Mouse (Mus musculus) hindbrain, embryonic 16.5 days (tissue): Measurements from ENCODE around the gene Vav2. TPM values are rescaled to one million over a fixed set of nuclear protein-coding genes. Genes with fewer than 3 reads are reported as not detected.

ENCODE experiments used
- ATAC-seq: fragments of 200-750 bp; cut with Nextera tagmentation; 2 replicates; pipeline ENCODE4 v1.8.0; 2017; ENCODE audit warnings: moderate TSS enrichment, moderate library complexity
- H3K27ac ChIP-seq: fragments of 300-500 bp; sonication (generic); 2 replicates; pipeline ENCODE4 v1.5.1; 2014; ENCODE audit warnings: low read depth, mild to moderate bottlenecking, control low read depth, low read length, moderate library complexity
- H3K27me3 ChIP-seq: fragments of 300-500 bp; sonication (generic); replicated peaks from 2 replicates; pipeline ENCODE4 v1.6.1; 2014; ENCODE audit warnings: low read length; ENCODE audit not compliant: control insufficient read depth, insufficient read depth
- H3K36me3 ChIP-seq: fragments of 300-500 bp; sonication (generic); 2 replicates; pipeline ENCODE4 v1.6.1; 2014; ENCODE audit warnings: mild to moderate bottlenecking, low read length, moderate library complexity, mixed read lengths; ENCODE audit not compliant: control insufficient read depth, insufficient read depth
- H3K4me1 ChIP-seq: fragments of 300-500 bp; sonication (generic); 2 replicates; pipeline ENCODE4 v1.6.1; 2014; ENCODE audit warnings: low read depth, low read length; ENCODE audit not compliant: control insufficient read depth, insufficient read depth
- H3K4me2 ChIP-seq: fragments of 300-500 bp; sonication (generic); 2 replicates; pipeline ENCODE4 v1.6.1; 2014; ENCODE audit warnings: mild to moderate bottlenecking, low read length, control low read depth, moderate library complexity
- H3K4me3 ChIP-seq: fragments of 300-500 bp; sonication (generic); 2 replicates; pipeline ENCODE4 v1.5.1; 2014; ENCODE audit warnings: mild to moderate bottlenecking, low read length, control low read depth, moderate library complexity
- H3K9ac ChIP-seq: fragments of 300-500 bp; sonication (generic); 2 replicates; pipeline ENCODE4 v1.6.1; 2014; ENCODE audit warnings: low read depth, mild to moderate bottlenecking, control low read depth, low read length, moderate library complexity
- H3K9me3 ChIP-seq: fragments of 300-500 bp; sonication (generic); 2 replicates; pipeline ENCODE4 v1.6.1; 2014; ENCODE audit warnings: mild to moderate bottlenecking, low read length, moderate library complexity; ENCODE audit not compliant: control insufficient read depth
- WGBS: fragments of 180-500 bp; shearing (Covaris S2); extraction: QIAGEN DNeasy Blood & Tissue Kit; methylation state at CpG from one replicate; pipeline ENCODE4 v1.1.7; 2014; 5-methylcytosine and 5-hydroxymethylcytosine counted together
- polyA plus RNA-seq: library from polyadenylated mRNA; unstranded; fragments of >200 nt; fragmentation: Nextera tagmentation; extraction: Ambion mirVana; gene quantifications from 2 replicates; pipeline ENCODE4 v1.2.1, GENCODE M21; 2015

The Vav2 gene
- polyA plus RNA-seq, 1 experiment from 2014 or later, result 10.4 TPM

DNA sequence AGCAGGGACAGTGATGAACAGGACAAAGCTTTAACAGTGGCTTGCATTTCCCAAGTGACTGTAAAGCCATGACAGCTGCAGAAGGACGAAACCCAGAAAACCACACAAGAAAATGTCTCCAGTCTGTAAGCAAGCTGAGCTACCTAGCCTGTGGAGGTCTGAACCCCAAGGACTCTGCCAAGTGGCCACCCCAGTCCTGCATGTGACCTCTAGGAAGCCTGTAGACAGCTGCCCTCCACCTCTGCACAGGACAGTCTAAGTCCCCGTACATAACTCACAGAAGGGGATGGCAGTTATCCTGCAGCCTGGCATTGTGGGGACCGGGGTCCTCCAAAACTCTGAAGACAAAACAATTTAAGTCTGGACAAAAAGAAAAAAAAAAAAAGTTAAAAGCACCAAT, 19.1 kb upstream of the Vav2 start:
- 96% methylated on average over 3 of the region's 3 CpGs for WGBS
- no peaks in the 10 kb centered on the region for H3K27me3 ChIP-seq

DNA sequence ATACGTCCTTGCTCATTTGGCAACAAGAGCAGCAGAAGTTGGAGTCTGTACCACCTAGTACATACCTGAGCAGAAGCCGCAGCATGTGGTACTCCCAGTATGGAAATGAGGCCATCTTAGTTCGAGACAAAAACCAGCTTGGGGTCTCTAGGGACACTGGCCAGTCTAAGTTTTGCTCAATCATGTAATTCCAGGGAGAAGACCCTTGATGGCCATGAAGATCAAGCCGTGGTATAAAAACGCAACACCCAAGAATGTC, 16.5 kb upstream of the Vav2 start:
- H3K4me3 ChIP-seq, result peak overlapping the region; percentile 70
- H3K4me2 ChIP-seq, result peak overlapping the region; percentile 65
- H3K9me3 ChIP-seq, result no peaks in the 10 kb centered on the region
- H3K36me3 ChIP-seq, result peaks cover 16% of the 10 kb centered on the region
- no peak overlapping the region for H3K9ac ChIP-seq
- ATAC-seq, result no peak
- no peaks in the 10 kb centered on the region for H3K27me3 ChIP-seq
- 71% methylated on average over 5 of the region's 5 CpGs for WGBS
- no peak overlapping the region for H3K27ac ChIP-seq
- peaks cover 13% of the 10 kb centered on the region for H3K4me1 ChIP-seq

More for the DNA sequence above, 19.1 kb upstream of the Vav2 start:
- Histone ChIP-seq H3K4me2 (no peak overlapping the region), H3K36me3 (peaks cover 35% of the 10 kb centered on the region), H3K9me3 (no peaks in the 10 kb centered on the region), H3K4me1 (peaks cover 13% of the 10 kb centered on the region), H3K4me3 (no peak overlapping the region), H3K27ac (no peak overlapping the region), H3K9ac (no peak overlapping the region)
- ATAC-seq, result no peak

DNA sequence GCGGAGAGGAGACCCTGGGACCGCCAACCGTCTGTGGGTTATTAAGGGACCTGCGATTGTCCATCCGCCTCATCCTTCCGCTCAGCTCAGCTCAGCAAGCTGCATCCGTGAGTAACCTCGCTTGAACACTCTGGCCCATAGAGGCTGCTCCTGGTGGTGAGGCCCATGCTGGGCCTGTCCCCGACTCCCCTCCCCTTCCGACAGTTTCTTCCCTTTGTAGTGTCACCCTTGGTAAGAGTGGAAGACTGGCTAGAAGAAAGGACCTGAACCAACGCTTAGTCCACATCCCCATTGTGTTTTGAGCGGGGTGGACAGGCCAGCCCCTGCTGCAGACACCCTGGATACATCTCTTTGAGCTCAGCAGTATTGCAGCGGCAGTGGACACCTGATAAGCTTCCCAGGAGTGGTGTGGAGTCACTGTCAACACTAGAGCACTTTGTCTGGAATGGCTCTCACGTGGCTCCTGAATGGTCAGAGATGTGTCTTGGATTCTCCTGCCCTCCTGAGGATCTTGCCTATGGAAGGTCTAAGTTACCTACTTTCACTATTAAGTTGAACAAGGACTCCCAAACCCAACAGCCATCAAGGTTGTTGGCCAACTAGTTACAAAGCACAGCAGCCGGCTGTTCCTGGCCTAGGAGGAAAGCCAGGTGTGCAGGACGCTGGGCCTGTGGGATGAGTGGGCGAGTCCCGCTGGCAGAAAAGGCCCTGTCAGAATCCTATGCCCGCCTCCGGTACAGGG, 16.0 kb upstream of the Vav2 start:
- H3K27ac ChIP-seq, result peak overlapping the region; percentile 81
- no peaks in the 10 kb centered on the region for H3K9me3 ChIP-seq
- no peak; the same call in 1 of the 2 replicates for ATAC-seq
- peak overlapping the region; percentile 70 for H3K4me3 ChIP-seq
- H3K27me3 ChIP-seq, result no peaks in the 10 kb centered on the region
- 34% methylated on average over 19 of the region's 20 CpGs for WGBS
- peaks cover 13% of the 10 kb centered on the region for H3K36me3 ChIP-seq
- peak overlapping the region; percentile 65 for H3K4me2 ChIP-seq
- peak overlapping the region; percentile 78 for H3K9ac ChIP-seq
- peaks cover 13% of the 10 kb centered on the region for H3K4me1 ChIP-seq

DNA sequence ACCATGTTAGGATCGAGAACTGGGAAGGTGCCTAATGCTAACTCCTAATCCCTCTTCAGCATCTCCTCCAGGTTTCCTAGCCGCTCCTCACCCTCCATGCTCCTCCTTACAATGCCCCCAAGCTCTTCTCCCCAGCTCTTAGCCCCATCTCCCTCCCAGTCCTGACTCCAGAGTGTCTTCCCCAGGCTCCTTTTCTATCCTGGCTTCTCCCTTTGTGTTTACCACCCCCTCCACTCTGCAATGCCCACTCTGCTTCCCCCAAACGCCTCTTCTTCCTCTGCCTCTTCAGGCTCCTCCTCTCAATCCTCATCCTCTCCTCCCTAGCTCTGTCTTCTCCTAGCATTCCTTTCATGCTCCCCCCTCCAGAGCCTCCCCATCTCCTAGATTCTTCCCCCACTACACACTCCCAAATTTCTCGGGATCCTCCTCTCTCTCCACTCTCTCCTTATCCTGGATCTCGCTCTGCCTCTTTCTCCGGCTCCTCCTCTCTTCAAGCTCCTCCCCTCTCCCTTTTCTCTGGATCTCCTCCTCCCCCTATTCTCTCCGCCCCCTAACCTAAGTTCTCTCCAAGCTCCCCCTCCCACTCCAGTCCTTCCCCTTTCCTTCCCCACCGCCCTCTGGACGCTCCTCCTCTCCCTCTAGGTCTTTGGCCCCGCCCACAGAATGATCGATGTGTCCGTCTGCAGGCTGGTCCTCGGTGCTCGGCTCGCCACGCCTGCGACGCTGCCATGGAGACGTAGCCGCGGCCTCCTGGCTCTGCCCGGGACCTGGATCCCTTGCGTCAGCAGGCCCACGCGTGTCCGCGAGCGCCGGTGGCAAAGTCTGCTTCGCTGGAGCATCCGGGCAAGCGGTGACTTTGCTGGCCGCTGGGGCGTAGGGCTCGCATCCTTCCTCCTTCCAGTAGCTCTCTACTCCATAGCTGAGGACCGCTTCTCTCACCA, 15.2 kb upstream of the Vav2 start, which contains the start of gene Brd3os:
TSS of gene Brd3os (plus strand) at position 558 of the 941 bp plus-strand sequence.
- H3K9me3 ChIP-seq, result no peaks in the 10 kb centered on the region

DNA sequence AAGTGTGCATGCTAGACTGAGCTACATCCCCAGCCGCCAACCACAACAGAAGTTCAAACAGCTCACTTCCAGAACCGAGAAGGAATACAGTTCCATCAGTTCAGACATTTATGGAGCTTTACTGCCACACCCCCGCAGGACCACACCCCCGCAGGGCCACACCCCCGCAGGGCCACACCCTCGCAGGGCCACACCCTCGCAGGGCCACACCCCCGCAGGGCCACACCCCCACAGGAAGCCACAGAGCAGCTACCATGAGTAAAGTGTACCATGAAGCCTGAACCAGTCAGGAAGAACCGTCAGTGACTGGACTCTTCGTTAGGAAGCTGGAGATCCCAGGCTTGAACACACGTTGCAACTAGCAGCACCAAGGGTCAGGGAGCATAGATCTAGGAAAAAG, 11.4 kb upstream of the Vav2 start:
- H3K4me3 ChIP-seq, result no peak overlapping the region
- no peak for ATAC-seq
- WGBS, result 28% methylated on average over 11 of the region's 11 CpGs

More for the DNA sequence above, 15.2 kb upstream of the Vav2 start, which contains the start of gene Brd3os:
- Histone ChIP-seq H3K4me3 (peak within 1 kb of the TSS; percentile 70), H3K27me3 (no peaks in the 10 kb centered on the region), H3K27ac (peak within 1 kb of the TSS; percentile 81), H3K4me2 (peak within 1 kb of the TSS; percentile 65), H3K4me1 (peaks cover 13% of the 10 kb centered on the region), H3K9ac (peak within 1 kb of the TSS; percentile 78), H3K36me3 (peaks cover 7% of the 10 kb centered on the region)
- WGBS, result under 1% methylated on average over 36 of the region's 36 CpGs
- ATAC-seq, result peak; percentile 94

DNA sequence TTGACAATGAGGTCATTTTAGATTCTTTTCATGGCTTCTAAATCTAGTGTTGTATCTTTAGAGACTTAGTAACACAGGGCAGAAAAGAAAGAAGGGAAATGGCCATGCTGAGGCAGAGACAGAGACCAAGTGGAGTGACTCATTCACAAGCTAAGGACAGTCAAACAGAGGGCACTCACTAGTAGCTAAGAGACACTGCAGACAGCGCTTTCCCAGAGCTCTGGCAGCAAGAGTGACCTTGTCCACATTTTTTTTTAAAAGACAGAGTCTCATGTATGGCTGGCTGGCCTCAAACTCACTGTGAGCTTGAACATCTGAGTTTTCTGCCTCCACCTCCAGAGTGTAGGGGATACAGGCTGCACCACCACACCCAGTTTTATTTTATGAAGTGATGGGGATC, 11.0 kb upstream of the Vav2 start:
- Histone ChIP-seq H3K4me3 (no peak overlapping the region), H3K27ac (no peak overlapping the region), H3K9ac (no peak overlapping the region), H3K27me3 (no peaks in the 10 kb centered on the region), H3K9me3 (no peaks in the 10 kb centered on the region), H3K4me2 (no peak overlapping the region), H3K4me1 (peaks cover 2% of the 10 kb centered on the region), H3K36me3 (no peaks in the 10 kb centered on the region)
- ATAC-seq, result no peak
- WGBS, result 78% methylated on average over 1 of the region's 1 CpGs

More for the DNA sequence above, 11.4 kb upstream of the Vav2 start:
- Histone ChIP-seq H3K9me3 (no peaks in the 10 kb centered on the region), H3K4me2 (no peak overlapping the region), H3K27ac (no peak overlapping the region), H3K4me1 (peaks cover 6% of the 10 kb centered on the region), H3K9ac (no peak overlapping the region), H3K27me3 (no peaks in the 10 kb centered on the region), H3K36me3 (no peaks in the 10 kb centered on the region)

DNA sequence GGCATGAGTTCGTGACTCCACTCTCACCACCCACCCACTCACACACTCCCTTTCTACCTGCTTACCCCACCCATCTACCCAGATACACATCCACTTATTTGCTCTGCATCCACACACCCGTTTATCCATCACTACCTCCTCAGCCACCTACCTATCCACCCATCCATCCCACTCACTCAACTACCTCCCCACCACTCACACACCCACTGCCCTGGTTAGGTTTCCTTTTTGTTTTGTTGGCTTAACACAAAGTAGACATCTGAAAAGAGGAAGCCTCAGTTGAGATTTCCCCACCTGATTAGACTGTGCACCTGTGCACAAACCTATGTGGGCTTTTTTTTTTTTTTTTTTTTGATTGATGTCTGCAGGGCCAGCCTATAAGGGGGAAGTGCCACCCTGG, 5.8 kb upstream of the Vav2 start:
- H3K27ac ChIP-seq, result no peak overlapping the region
- H3K9ac ChIP-seq, result no peak overlapping the region
- ATAC-seq, result no peak
- H3K9me3 ChIP-seq, result no peaks in the 10 kb centered on the region
- peaks cover 4% of the 10 kb centered on the region for H3K4me1 ChIP-seq
- WGBS, result 78% methylated on average over 2 of the region's 2 CpGs
- H3K36me3 ChIP-seq, result no peaks in the 10 kb centered on the region
- H3K27me3 ChIP-seq, result no peaks in the 10 kb centered on the region
- no peak overlapping the region for H3K4me2 ChIP-seq
- H3K4me3 ChIP-seq, result no peak overlapping the region

DNA sequence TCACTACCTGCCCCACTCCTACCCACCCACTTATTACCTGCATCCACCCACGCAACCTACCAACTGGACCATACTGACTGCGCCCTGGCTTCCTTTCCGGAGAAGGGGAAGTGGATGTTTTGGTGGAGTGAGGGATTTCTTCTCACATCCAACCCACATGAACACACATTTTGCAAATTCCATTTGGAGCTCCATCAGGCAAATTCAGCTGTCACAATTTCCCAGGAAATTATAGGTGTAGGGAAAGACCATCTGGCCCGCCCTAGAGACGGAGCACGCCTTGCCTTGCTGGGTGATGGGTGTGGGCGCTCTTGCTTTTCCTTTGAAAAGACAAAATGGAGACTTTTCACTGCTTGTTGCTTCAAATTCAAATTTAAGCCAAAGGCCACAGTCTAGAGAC, 3.8 kb upstream of the Vav2 start:
- no peaks in the 10 kb centered on the region for H3K9me3 ChIP-seq
- H3K27ac ChIP-seq, result no peak overlapping the region
- no peak overlapping the region for H3K4me2 ChIP-seq
- H3K4me1 ChIP-seq, result peaks cover 6% of the 10 kb centered on the region
- no peak overlapping the region for H3K4me3 ChIP-seq
- 88% methylated on average over 7 of the region's 7 CpGs for WGBS
- H3K36me3 ChIP-seq, result no peaks in the 10 kb centered on the region
- H3K27me3 ChIP-seq, result no peaks in the 10 kb centered on the region
- H3K9ac ChIP-seq, result no peak overlapping the region
- no peak for ATAC-seq

DNA sequence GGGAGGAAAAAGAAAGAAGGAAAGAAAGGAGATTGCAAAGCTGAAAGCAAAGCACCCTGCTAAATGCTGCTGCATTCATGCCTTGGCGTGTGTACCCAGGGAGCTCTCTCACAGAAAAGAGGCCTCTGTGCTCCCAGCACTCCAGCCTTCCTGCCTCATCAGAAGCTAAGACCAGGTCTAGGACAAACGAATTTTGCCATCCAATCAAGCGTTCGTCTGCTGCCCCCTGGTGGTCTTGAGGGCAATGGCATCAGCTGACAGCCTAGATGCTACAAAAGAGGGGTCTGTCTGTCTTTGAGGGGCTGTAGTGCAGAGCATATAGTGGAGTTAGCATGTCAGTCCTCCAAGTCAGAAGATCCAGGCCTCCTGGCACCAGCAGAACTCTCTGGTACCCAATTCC, 1.2 kb upstream of the Vav2 start:
- no peaks in the 10 kb centered on the region for H3K36me3 ChIP-seq
- no peaks in the 10 kb centered on the region for H3K9me3 ChIP-seq
- H3K4me1 ChIP-seq, result peaks cover 25% of the 10 kb centered on the region
- no peak overlapping the region for H3K9ac ChIP-seq
- H3K27me3 ChIP-seq, result no peaks in the 10 kb centered on the region
- no peak overlapping the region for H3K4me3 ChIP-seq
- no peak overlapping the region for H3K4me2 ChIP-seq
- ATAC-seq, result peak; percentile 53
- no peak overlapping the region for H3K27ac ChIP-seq
- 0% methylated on average over 4 of the region's 4 CpGs for WGBS
